In the genomic region with DNA sequence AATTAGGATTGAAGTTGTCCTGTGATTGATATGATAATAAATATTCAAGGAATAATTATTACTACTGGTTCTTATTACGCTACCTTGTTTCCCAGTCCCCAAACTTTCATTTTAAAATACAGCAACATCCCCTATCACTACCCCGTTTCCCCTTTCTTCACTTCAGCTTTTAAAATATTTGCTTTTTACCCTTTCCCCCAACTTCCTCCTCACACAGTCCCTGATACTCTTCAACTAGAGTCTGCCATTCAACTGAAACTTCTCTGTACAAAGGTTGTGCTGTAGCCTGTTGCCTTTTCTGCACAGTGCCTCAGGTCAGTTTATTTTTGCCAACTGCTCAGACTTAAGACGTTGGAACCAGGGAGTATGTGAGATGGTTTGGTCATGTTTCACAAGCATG, we compare ENCODE assay signal across 36 mouse cellular contexts. TPM values are rescaled to one million over a fixed set of nuclear protein-coding genes. Genes with fewer than 3 reads are reported as not detected.
DNase-seq lines count a peak whose midpoint lies in the region; ATAC-seq and TF ChIP-seq lines count a peak whose summit lies in the region.
"Had no signal": no experiment of that assay in that cellular context is flagged by ENCODE, and none has a peak within 500 bp of the region (broad histone marks: within the 10 kb centered on the region; RNA-seq: fewer than 3 reads in every experiment).

No protein-coding gene starts in this region.

- H3K36me3 ChIP-seq in CH12.LX (replicated peaks in 1 of 2; ENCODE audit: control insufficient read depth in 1 of 2, insufficient read depth in 1 of 2, low read length in 1 of 2): peaks cover 12 to 33% of the 10 kb centered on the region in 2 experiments
- H3K36me3 ChIP-seq: embryonic facial prominence, embryonic 10.5 days; embryonic facial prominence, embryonic 15.5 days; forebrain, embryonic 12.5 days; heart, embryonic 12.5 days; liver, embryonic 15.5 days; midbrain, embryonic 12.5 days; neural tube, embryonic 13.5 days had no signal

- H3K4me1 ChIP-seq in CH12.LX (ENCODE audit: control insufficient read depth in 1 of 2, insufficient read depth in 2 of 2): peaks cover 7 to 48% of the 10 kb centered on the region in 2 experiments; a peak in 3 of 4 replicates
- H3K4me1 ChIP-seq in bone marrow macrophage, adult 2 months (ENCODE audit: control insufficient read depth, insufficient read depth, low read length): peaks cover 47% of the 10 kb centered on the region
- H3K4me1 ChIP-seq: embryonic facial prominence, embryonic 10.5 days; embryonic facial prominence, embryonic 15.5 days; forebrain, embryonic 12.5 days; heart, embryonic 12.5 days; liver, embryonic 15.5 days; megakaryocyte, embryonic 14.5 days; midbrain, embryonic 12.5 days; neural tube, embryonic 13.5 days had no signal

- no peak for TF ChIP-seq POLR2A in CH12.LX (IDR thresholded peaks at IDR 0.05; ENCODE audit: low read depth, low read length)
- no peak for TF ChIP-seq POLR2A in bone marrow macrophage, adult 2 months (IDR thresholded peaks at IDR 0.05; ENCODE audit: borderline replicate concordance, low read depth, low read length)

- peaks cover 32% of the 10 kb centered on the region for H3K79me2 ChIP-seq in CH12.LX (replicated peaks; ENCODE audit: control insufficient read depth, extremely low read depth, insufficient read depth, poor library complexity, severe bottlenecking)

- peak overlapping the region; percentile 66 for H3K27ac ChIP-seq in CH12.LX (ENCODE audit: insufficient read depth, low read depth)
- H3K27ac ChIP-seq in bone marrow macrophage, adult 2 months (ENCODE audit: insufficient read depth, low read depth, low read length): peak overlapping the region; percentile 85
- H3K27ac ChIP-seq: embryonic facial prominence, embryonic 10.5 days; embryonic facial prominence, embryonic 15.5 days; forebrain, embryonic 12.5 days; heart, adult 2 months; hindbrain, embryonic 14.5 days; layer of hippocampus, adult 2 months; liver, embryonic 15.5 days; midbrain, embryonic 12.5 days; neural tube, embryonic 13.5 days had no signal

- H3K9ac ChIP-seq in CH12.LX (ENCODE audit: insufficient read depth, low read depth): peak overlapping the region; percentile 71
- H3K9ac ChIP-seq: embryonic facial prominence, embryonic 15.5 days; forebrain, embryonic 12.5 days; forebrain, postnatal 0 days; heart, embryonic 12.5 days; hindbrain, embryonic 14.5 days; liver, embryonic 15.5 days; midbrain, embryonic 12.5 days; neural tube, embryonic 13.5 days had no signal

- TF ChIP-seq RAD21 in CH12.LX (IDR thresholded peaks at IDR 0.05; ENCODE audit: low read depth, low read length): no peak

- no peaks in the 10 kb centered on the region for H3K27me3 ChIP-seq in CH12.LX (replicated peaks)
- H3K27me3 ChIP-seq: embryonic facial prominence, embryonic 15.5 days; forebrain, embryonic 12.5 days; heart, embryonic 12.5 days; liver, embryonic 15.5 days; megakaryocyte, embryonic 14.5 days; midbrain, embryonic 12.5 days; neural tube, embryonic 13.5 days had no signal

- H3K4me2 ChIP-seq in CH12.LX (ENCODE audit: insufficient read depth, low read depth, poor library complexity, severe bottlenecking): peak overlapping the region; percentile 76
- H3K4me2 ChIP-seq: embryonic facial prominence, embryonic 15.5 days; forebrain, embryonic 12.5 days; heart, embryonic 12.5 days; hindbrain, embryonic 14.5 days; liver, embryonic 15.5 days; midbrain, embryonic 12.5 days; neural tube, embryonic 13.5 days had no signal

- no peak for TF ChIP-seq EP300 in CH12.LX (IDR thresholded peaks at IDR 0.05; ENCODE audit: low read length)

- ATAC-seq in monocyte, adult 5-6 weeks (replicated peaks; ENCODE audit: insufficient number of reproducible peaks, low FRiP score, low TSS enrichment, poor library complexity, severe bottlenecking): peak; percentile 67
- ATAC-seq: forebrain, postnatal 0 days; intestine, postnatal 0 days had no signal

- H3K4me3 ChIP-seq in CH12.LX (replicated peaks in 1 of 3; ENCODE audit: low read depth in 2 of 3, low read length in 2 of 3, poor library complexity in 1 of 3): peak overlapping the region; percentile 54 to 74 (median 70)
- H3K4me3 ChIP-seq in bone marrow macrophage, adult 2 months (ENCODE audit: insufficient read depth, low read length): no peak overlapping the region; the same call in 1 of the 2 replicates
- H3K4me3 ChIP-seq: embryonic facial prominence, embryonic 10.5 days; embryonic facial prominence, embryonic 15.5 days; forebrain, embryonic 12.5 days; heart, adult 2 months; heart, embryonic 12.5 days; layer of hippocampus, adult 2 months; liver, embryonic 15.5 days; megakaryocyte, embryonic 14.5 days; midbrain, embryonic 12.5 days; neural tube, embryonic 13.5 days had no signal

- in situ Hi-C loops in CH12.LX (cut with MboI; ENCODE audit: low pct_ligation_motif_present, low pct_unique_long_range_greater_than_20kb, low sequenced_read_pairs): no loop called here

- peak; percentile 5 for DNase-seq in lung, postnatal 36 days
- DNase-seq in lung, postnatal 14 days: no peak
- DNase-seq in CH12.LX (ENCODE audit: extremely low read depth): no peak
- no peak for DNase-seq in thymus, adult 18-20 months
- DNase-seq in adrenal gland, postnatal 4 days (ENCODE audit: low spot score in 2 of 2): no peak
- DNase-seq: adrenal gland, postnatal 25 days; cerebellum, adult 8-10 months; cerebellum, postnatal 25 days; forebrain, postnatal 0 days; gastrocnemius, postnatal 25 days; heart, adult 2 months; kidney, postnatal 14 days; layer of hippocampus, postnatal 36 days; left cerebral cortex, postnatal 4 days; thymus, postnatal 4 days had no signal

- dilution Hi-C loops in CH12.LX (cut with MboI; ENCODE audit: extremely low pct_ligation_motif_present, extremely low pct_unique_long_range_greater_than_20kb, low sequenced_read_pairs): no loop called here

- TF ChIP-seq CTCF in CH12.LX (conservative IDR thresholded peaks at IDR 0.05 in 1 of 2, IDR thresholded peaks at IDR 0.05 in 1 of 2; ENCODE audit: low read depth in 2 of 2, low read length in 2 of 2): no peak
- no peak for TF ChIP-seq CTCF in bone marrow macrophage, adult 2 months (IDR thresholded peaks at IDR 0.05; ENCODE audit: low read depth, low read length)

- H3K9me3 ChIP-seq in CH12.LX (replicated peaks; ENCODE audit: low read length): no peaks in the 10 kb centered on the region
- H3K9me3 ChIP-seq: embryonic facial prominence, embryonic 10.5 days; embryonic facial prominence, embryonic 15.5 days; forebrain, embryonic 12.5 days; heart, embryonic 12.5 days; liver, embryonic 15.5 days; megakaryocyte, embryonic 14.5 days; midbrain, embryonic 12.5 days; neural tube, embryonic 13.5 days had no signal

TF ChIP-seq in CH12.LX, 34 proteins besides CTCF, POLR2A, EP300 and RAD21:
- TF ChIP-seq ZNF384 (IDR thresholded peaks at IDR 0.05; ENCODE audit: low read depth, low read length): no peak

RNA-seq across cellular contexts. Expression of gene Ms4a1, which starts 2.5 kb away (rescaled TPM):
- total RNA-seq in CH12.LX (2012; rRNA removed) (106 and 137 TPM in 2 replicates), CH12.LX (2014; rRNA removed) (642 and 726 TPM in 2 replicates)
- 345 and 387 TPM in 2 replicates for polyA plus RNA-seq in CH12.LX (2012; ENCODE audit: insufficient read length, low read depth)
- not detected in 2 replicates for polyA plus RNA-seq in bone marrow macrophage, adult 2 months (2012; ENCODE audit: insufficient read depth, insufficient read length, missing spikeins)
- 74.5 to 134 TPM (median 101 TPM) in 3 replicates for total RNA-seq in monocyte, adult 5-6 weeks (2017)
- total RNA-seq in adrenal gland, postnatal 4 days (2021): 1 to 10 TPM in 1 of 2 experiments, under 1 TPM in 1; 0.50 to 1.2 TPM
- total RNA-seq: gastrocnemius, postnatal 25 days; hematopoietic stem cell, adult 5-6 weeks; layer of hippocampus, adult 2 months; layer of hippocampus, postnatal 36 days; midbrain, postnatal 0 days had no signal
- polyA plus RNA-seq: embryonic facial prominence, embryonic 10.5 days; embryonic facial prominence, embryonic 15.5 days; forebrain, embryonic 12.5 days; heart, embryonic 12.5 days; hindbrain, embryonic 14.5 days; kidney, embryonic 14.5 days; limb, embryonic 14.5 days; liver, embryonic 15.5 days; lung, embryonic 16.5 days; midbrain, embryonic 12.5 days; midbrain, postnatal 0 days; neural tube, embryonic 13.5 days had no signal

RNA-seq across cellular contexts. Expression of gene Ms4a5, which starts 20.1 kb away (rescaled TPM):
- total RNA-seq in CH12.LX (2012; rRNA removed): not detected in 2 replicates
- total RNA-seq in CH12.LX (2014; rRNA removed): not detected in 2 replicates
- not detected in 2 replicates for polyA plus RNA-seq in CH12.LX (2012; ENCODE audit: insufficient read length, low read depth)
- not detected in 2 replicates for polyA plus RNA-seq in bone marrow macrophage, adult 2 months (2012; ENCODE audit: insufficient read depth, insufficient read length, missing spikeins)
- not detected in 3 replicates for total RNA-seq in monocyte, adult 5-6 weeks (2017)
- not detected for total RNA-seq in adrenal gland, postnatal 4 days (2021)
- total RNA-seq: adrenal gland, adult 18-20 months; adrenal gland, postnatal 25 days; forebrain, postnatal 0 days; gastrocnemius, postnatal 25 days; heart, adult 2 months; hematopoietic stem cell, adult 5-6 weeks; layer of hippocampus, adult 2 months; layer of hippocampus, postnatal 36 days; left cerebral cortex, postnatal 4 days; midbrain, postnatal 0 days had no signal
- polyA plus RNA-seq: embryonic facial prominence, embryonic 10.5 days; embryonic facial prominence, embryonic 15.5 days; forebrain, embryonic 12.5 days; forebrain, postnatal 0 days; heart, adult 2 months; heart, embryonic 12.5 days; heart, postnatal 0 days; hindbrain, embryonic 14.5 days; kidney, embryonic 14.5 days; limb, embryonic 14.5 days; liver, embryonic 15.5 days; lung, embryonic 16.5 days; midbrain, embryonic 12.5 days; midbrain, postnatal 0 days; neural tube, embryonic 13.5 days; thymus, postnatal 0 days had no signal

RNA-seq across cellular contexts. Expression of gene Ms4a12, which starts 31.3 kb away (rescaled TPM):
- not detected in 2 replicates for total RNA-seq in CH12.LX (2012; rRNA removed)
- total RNA-seq in CH12.LX (2014; rRNA removed): not detected in 2 replicates
- polyA plus RNA-seq in CH12.LX (2012; ENCODE audit: insufficient read length, low read depth): not detected in 2 replicates
- polyA plus RNA-seq in bone marrow macrophage, adult 2 months (2012; ENCODE audit: insufficient read depth, insufficient read length, missing spikeins): not detected in 2 replicates
- not detected in 3 replicates for total RNA-seq in monocyte, adult 5-6 weeks (2017)
- not detected for total RNA-seq in adrenal gland, postnatal 4 days (2021)
- total RNA-seq: adrenal gland, adult 18-20 months; adrenal gland, postnatal 25 days; forebrain, postnatal 0 days; gastrocnemius, postnatal 25 days; heart, adult 2 months; hematopoietic stem cell, adult 5-6 weeks; layer of hippocampus, adult 2 months; layer of hippocampus, postnatal 36 days; left cerebral cortex, postnatal 4 days; midbrain, postnatal 0 days had no signal
- polyA plus RNA-seq: embryonic facial prominence, embryonic 10.5 days; embryonic facial prominence, embryonic 15.5 days; forebrain, embryonic 12.5 days; forebrain, postnatal 0 days; heart, adult 2 months; heart, embryonic 12.5 days; heart, postnatal 0 days; hindbrain, embryonic 14.5 days; kidney, embryonic 14.5 days; limb, embryonic 14.5 days; liver, embryonic 15.5 days; lung, embryonic 16.5 days; midbrain, embryonic 12.5 days; midbrain, postnatal 0 days; neural tube, embryonic 13.5 days; thymus, postnatal 0 days had no signal

RNA-seq across cellular contexts. Expression of gene Ms4a14, which starts 50.7 kb away (rescaled TPM):
- total RNA-seq in CH12.LX (2012; rRNA removed) (not detected in 2 replicates), CH12.LX (2014; rRNA removed) (not detected in 2 replicates)
- 0.12 and 0.17 TPM in 2 replicates for polyA plus RNA-seq in CH12.LX (2012; ENCODE audit: insufficient read length, low read depth)
- 136 and 161 TPM in 2 replicates for polyA plus RNA-seq in bone marrow macrophage, adult 2 months (2012; ENCODE audit: insufficient read depth, insufficient read length, missing spikeins)
- total RNA-seq in monocyte, adult 5-6 weeks (2017): 0.29 to 0.64 TPM in 2 of 3 replicates, not detected in the other
- under 1 TPM; 0.08 to 0.11 TPM for total RNA-seq in adrenal gland, postnatal 4 days (2021)
- total RNA-seq: adrenal gland, postnatal 25 days; forebrain, postnatal 0 days; heart, adult 2 months; hematopoietic stem cell, adult 5-6 weeks; layer of hippocampus, postnatal 36 days had no signal
- polyA plus RNA-seq: embryonic facial prominence, embryonic 10.5 days; forebrain, embryonic 12.5 days; heart, embryonic 12.5 days; liver, embryonic 15.5 days had no signal

Comparison
In these comparisons a context has a peak if more than half of its experiments do, and no peak if none do; other contexts are left out.
1. RNA of gene Ms4a1, which starts 2.5 kb away (total RNA-seq): 106 to 726 TPM in CH12.LX and 74.5 to 134 TPM in monocyte, adult 5-6 weeks; 0.50 to 1.2 TPM in adrenal gland, postnatal 4 days; every median in the first group is over 10 times any median in the second.